Mouse (Mus musculus) heart, embryonic 14.5 days (tissue): ENCODE data around the gene Calcoco2. TPM values are rescaled to one million over a fixed set of nuclear protein-coding genes. Genes with fewer than 3 reads are reported as not detected.

Experiments used
- ATAC-seq: fragments of 200-750 bp; cut with Nextera tagmentation; 2 replicates; pipeline ENCODE4 v1.8.0; 2017; ENCODE audit warnings: low read depth, moderate TSS enrichment; ENCODE audit not compliant: insufficient number of reproducible peaks, insufficient read depth, low FRiP score
- H3K27ac ChIP-seq, 2 experiments: fragments of 200-500 bp in 1 of 2; fragments of 300-500 bp in 1 of 2; sonication (generic) in 1 of 2; replicated peaks in 1 of 2; 2 replicates each; pipeline ENCODE4 v1.5.1; 2012 to 2014; ENCODE audit warnings: low read depth in 2 of 2, low read length in 2 of 2, control low read depth in 1 of 2, mild to moderate bottlenecking in 1 of 2, mixed read lengths in 1 of 2; ENCODE audit not compliant: control insufficient read depth in 1 of 2, insufficient read depth in 1 of 2
- H3K27me3 ChIP-seq: fragments of 300-500 bp; sonication (generic); 2 replicates; pipeline ENCODE4 v1.6.1; 2014; ENCODE audit warnings: mild to moderate bottlenecking, low read length, control low read depth; ENCODE audit not compliant: control insufficient read depth, insufficient read depth
- H3K36me3 ChIP-seq: fragments of 300-500 bp; sonication (generic); 2 replicates; pipeline ENCODE4 v1.6.1; 2014; ENCODE audit warnings: mild to moderate bottlenecking, control low read depth, low read length, mixed read lengths; ENCODE audit not compliant: control insufficient read depth, insufficient read depth
- H3K4me1 ChIP-seq, 2 experiments: fragments of 200-500 bp in 1 of 2; fragments of 300-500 bp in 1 of 2; sonication (generic) in 1 of 2; 2 replicates each; pipeline ENCODE4 v1.6.1; 2012 to 2014; ENCODE audit warnings: low read length in 2 of 2, control low read depth in 1 of 2, mixed read lengths in 1 of 2; ENCODE audit not compliant: control insufficient read depth in 2 of 2, insufficient read depth in 2 of 2
- H3K4me2 ChIP-seq: fragments of 300-500 bp; sonication (generic); 2 replicates; pipeline ENCODE4 v1.6.1; 2014; ENCODE audit warnings: mild to moderate bottlenecking, low read length
- H3K4me3 ChIP-seq, 2 experiments: fragments of 200-500 bp in 1 of 2; fragments of 300-500 bp in 1 of 2; sonication (generic) in 1 of 2; 2 replicates each; pipeline ENCODE4 v1.5.1; 2012 to 2014; ENCODE audit warnings: low read length in 2 of 2, mild to moderate bottlenecking in 2 of 2, control low read depth in 1 of 2, low read depth in 1 of 2, moderate library complexity in 1 of 2; ENCODE audit not compliant: control insufficient read depth in 1 of 2, insufficient read depth in 1 of 2
- H3K9ac ChIP-seq: fragments of 300-500 bp; sonication (generic); 2 replicates; pipeline ENCODE4 v1.6.1; 2014; ENCODE audit warnings: mild to moderate bottlenecking, low read length
- H3K9me3 ChIP-seq: fragments of 300-500 bp; sonication (generic); 2 replicates; pipeline ENCODE4 v1.6.1; 2016; ENCODE audit warnings: low read length, control low read depth; ENCODE audit not compliant: control insufficient read depth
- WGBS: fragments of 180-500 bp; shearing (Covaris S2); extraction: QIAGEN DNeasy Blood & Tissue Kit; methylation state at CpG from one replicate; pipeline ENCODE4 v1.1.7; 2014; 5-methylcytosine and 5-hydroxymethylcytosine counted together
- polyA plus RNA-seq: library from polyadenylated mRNA; unstranded; fragments of >200 nt; fragmentation: Nextera tagmentation; extraction: Ambion mirVana; gene quantifications from 2 replicates; pipeline ENCODE4 v1.2.1, GENCODE M21; 2014

The Calcoco2 gene
- polyA plus RNA-seq, 1 experiment from 2014 or later = not detected

DNA sequence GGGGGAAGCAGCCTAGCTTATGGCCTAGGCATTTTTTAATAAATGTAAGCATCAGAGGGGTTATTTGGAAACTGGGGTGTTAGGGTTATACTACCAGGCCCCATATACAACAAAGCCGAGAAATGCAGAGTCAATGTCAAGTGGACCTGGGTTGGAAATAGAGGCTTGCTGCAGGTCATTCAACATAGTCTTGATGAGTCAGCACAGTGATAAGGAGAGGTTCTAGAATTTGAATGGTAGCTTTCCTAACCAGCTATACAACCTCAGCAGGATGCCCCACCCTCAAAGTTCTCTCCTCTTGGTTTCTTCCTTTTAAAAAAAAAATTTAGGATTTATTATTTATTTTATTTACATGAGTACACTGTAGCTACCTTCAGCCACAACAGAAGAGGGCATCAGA lies 40.8 kb downstream of the Calcoco2 start:
- H3K9ac ChIP-seq = no peak overlapping the region
- ATAC-seq = no peak
- no peak overlapping the region for H3K27ac ChIP-seq
- peaks cover 0 to 15% of the 10 kb centered on the region in 2 experiments; a peak in 2 of 4 replicates for H3K4me1 ChIP-seq
- H3K9me3 ChIP-seq = no peaks in the 10 kb centered on the region
- peaks cover 39% of the 10 kb centered on the region for H3K36me3 ChIP-seq
- H3K27me3 ChIP-seq = no peaks in the 10 kb centered on the region
- H3K4me2 ChIP-seq = no peak overlapping the region
- WGBS = 50% methylated on average over 1 of the region's 1 CpGs
- H3K4me3 ChIP-seq = no peak overlapping the region

DNA sequence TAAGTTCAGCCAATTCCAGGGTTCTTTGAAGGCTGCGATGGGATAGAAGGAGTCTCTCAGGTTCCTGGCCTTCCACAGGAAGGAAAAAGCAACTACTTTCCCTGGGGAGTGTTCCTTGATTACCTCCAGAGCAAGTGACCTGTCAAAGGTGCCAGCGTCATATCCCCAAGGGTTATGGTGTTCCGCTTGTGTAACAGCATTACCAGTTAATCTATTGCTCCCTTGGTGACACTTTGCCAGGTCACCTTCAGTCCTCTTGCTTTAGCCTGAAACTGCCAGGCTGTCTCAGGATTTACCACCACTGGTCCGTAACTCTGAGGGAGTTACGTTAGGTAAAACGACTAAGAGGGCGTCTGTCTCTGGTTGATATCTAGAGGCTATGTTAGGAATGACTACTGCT lies 41.4 kb downstream of the Calcoco2 start:
- Histone ChIP-seq H3K9me3 (no peaks in the 10 kb centered on the region), H3K9ac (no peak overlapping the region), H3K4me1 (peaks cover 3 to 20% of the 10 kb centered on the region in 2 experiments; a peak in 3 of 4 replicates), H3K4me3 (no peak overlapping the region), H3K27ac (no peak overlapping the region), H3K4me2 (no peak overlapping the region), H3K36me3 (peaks cover 39% of the 10 kb centered on the region), H3K27me3 (no peaks in the 10 kb centered on the region)
- WGBS = 80% methylated on average over 7 of the region's 7 CpGs
- no peak for ATAC-seq

DNA sequence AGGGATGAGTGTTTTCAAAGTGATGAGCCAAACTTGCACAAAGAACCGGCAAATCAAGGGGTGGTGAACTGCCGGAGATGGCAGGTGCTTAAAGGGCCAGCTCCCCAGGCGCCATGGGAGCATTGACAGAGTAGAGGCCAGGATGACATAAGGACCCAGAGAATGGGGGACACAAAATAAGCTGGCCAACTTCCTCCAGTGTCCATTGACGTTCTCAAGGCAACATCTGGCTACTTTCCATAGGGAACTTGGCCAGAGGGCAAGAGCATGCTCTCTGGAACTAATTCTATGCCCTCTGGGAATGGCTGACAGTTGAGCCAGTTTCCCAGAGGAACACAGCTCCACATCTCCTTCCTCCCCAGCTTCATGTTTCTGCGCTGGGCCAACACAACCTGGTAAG lies 43.5 kb downstream of the Calcoco2 start:
- Histone ChIP-seq H3K27me3 (no peaks in the 10 kb centered on the region), H3K4me3 (no peak overlapping the region), H3K4me1 (peaks cover 3 to 22% of the 10 kb centered on the region in 2 experiments), H3K4me2 (no peak overlapping the region), H3K27ac (no peak overlapping the region), H3K9me3 (no peaks in the 10 kb centered on the region), H3K9ac (no peak overlapping the region), H3K36me3 (peaks cover 29% of the 10 kb centered on the region)
- WGBS = 68% methylated on average over 5 of the region's 5 CpGs
- no peak for ATAC-seq

DNA sequence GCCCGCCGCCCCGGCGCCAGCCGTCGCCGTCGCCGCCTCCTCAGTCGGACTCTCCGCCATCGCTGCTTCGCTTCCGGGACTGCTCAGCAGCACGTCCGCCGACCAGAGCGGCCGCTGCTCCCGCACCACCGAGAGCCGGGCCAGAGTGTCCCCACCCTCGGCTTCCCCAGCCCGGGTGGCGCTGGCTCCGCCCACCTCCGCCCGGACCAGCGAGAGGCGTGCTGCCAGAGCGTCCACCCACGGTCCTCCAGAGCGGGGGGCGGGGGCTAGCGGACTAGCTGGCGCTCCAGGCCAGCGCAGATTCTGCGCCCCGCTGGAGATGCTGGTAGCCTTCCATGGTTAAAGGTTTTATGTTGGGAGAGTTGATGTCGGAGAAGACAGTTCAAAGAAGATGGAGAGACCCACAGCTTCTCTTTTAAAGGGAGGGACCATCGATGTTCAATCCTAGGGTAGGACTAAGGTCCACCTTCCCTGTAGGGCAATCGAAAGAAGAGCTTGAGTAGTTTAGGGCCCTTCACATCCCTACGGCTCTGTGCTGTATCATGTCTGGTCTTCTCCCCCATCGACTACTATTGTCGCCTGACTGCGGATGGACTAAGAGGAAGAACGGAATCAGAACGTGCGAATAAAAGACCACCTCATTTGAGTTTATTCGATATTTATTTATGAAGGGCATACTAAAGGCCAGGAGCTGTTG lies 46.4 kb downstream of the Calcoco2 start, which contains the start of gene Ube2z:
Gene Ube2z (minus strand): TSS at position 174 of the 697 bp plus-strand sequence.
- Histone ChIP-seq H3K27ac (peak within 1 kb of the TSS; percentile 86), H3K36me3 (peaks cover 33% of the 10 kb centered on the region), H3K27me3 (no peaks in the 10 kb centered on the region), H3K4me1 (peaks cover 3 to 19% of the 10 kb centered on the region in 2 experiments), H3K4me2 (peak within 1 kb of the TSS; percentile 71), H3K9me3 (no peaks in the 10 kb centered on the region), H3K9ac (peak within 1 kb of the TSS; percentile 98), H3K4me3 (peak within 1 kb of the TSS; percentile 91 to 92)
- WGBS = 3% methylated on average over 49 of the region's 50 CpGs
- peak; percentile 99 for ATAC-seq

DNA sequence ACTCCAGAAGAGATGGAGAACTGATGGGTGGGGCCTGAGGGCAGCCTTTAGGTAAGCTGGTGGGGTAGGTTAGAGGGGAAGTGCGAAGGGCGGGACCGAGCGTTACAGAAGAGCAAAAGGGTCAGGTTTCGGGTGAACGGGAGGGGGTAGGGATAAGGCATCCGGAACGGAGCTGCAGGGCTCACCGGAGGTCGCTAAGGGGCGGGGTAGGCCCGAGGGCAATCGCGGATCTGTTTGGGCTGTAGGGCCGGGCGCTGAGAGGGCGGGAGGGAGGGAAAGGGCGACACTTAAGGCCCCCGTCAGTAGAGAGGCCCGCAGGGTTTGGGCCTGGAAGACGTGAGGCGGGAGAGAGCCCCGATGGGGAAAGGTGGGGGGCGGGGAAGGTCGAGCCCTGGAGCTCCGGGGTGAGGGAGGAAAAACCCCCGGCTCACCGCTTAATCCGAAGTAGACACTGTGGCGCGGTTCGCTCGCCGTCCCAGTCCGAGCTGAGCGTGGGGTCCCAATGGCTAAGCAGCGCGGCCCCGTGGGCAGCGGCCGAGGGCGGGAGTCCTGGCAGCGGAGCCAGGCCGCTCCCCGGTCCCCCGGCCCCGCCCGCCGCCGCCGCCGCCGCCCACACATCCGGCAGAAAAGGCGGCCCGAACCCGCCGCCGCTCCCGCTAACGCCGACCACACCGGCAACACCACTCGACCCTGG lies 47.1 kb downstream of the Calcoco2 start:
- peak; percentile 48 for ATAC-seq
- peak overlapping the region; percentile 75 to 86 for H3K27ac ChIP-seq

DNA sequence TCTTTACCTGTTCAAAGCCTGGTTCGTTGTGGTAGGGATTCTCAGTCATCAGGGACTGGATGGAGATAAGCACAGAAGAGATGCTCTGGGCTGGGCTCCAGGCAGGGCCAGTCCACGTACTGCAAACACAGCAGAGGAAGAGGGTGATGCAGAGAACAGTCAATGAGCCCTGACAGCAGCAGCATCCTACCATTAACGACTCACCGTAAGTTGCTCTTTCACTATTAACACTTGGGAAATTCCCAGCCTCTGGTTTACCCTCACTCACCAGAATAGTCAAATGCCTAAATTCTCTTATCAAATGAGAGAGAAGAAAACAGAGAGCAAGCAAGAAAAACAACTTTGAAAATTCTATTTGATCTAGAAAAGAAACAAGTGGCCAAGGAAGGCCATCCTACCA lies 53.5 kb downstream of the Calcoco2 start:
- Histone ChIP-seq H3K4me1 (peaks cover 0 to 4% of the 10 kb centered on the region in 2 experiments; a peak in 1 of 4 replicates), H3K36me3 (peaks cover 91% of the 10 kb centered on the region), H3K9ac (no peak overlapping the region), H3K4me2 (no peak overlapping the region), H3K9me3 (no peaks in the 10 kb centered on the region), H3K27me3 (no peaks in the 10 kb centered on the region), H3K27ac (no peak overlapping the region), H3K4me3 (no peak overlapping the region)
- 83% methylated on average over 4 of the region's 4 CpGs for WGBS
- ATAC-seq = no peak

More for the DNA sequence above, 47.1 kb downstream of the Calcoco2 start:
- no peaks in the 10 kb centered on the region for H3K27me3 ChIP-seq
- H3K4me3 ChIP-seq = peak overlapping the region; percentile 91 to 92
- peak overlapping the region; percentile 71 for H3K4me2 ChIP-seq
- no peaks in the 10 kb centered on the region for H3K9me3 ChIP-seq
- peak overlapping the region; percentile 98 for H3K9ac ChIP-seq
- H3K4me1 ChIP-seq = peaks cover 3 to 19% of the 10 kb centered on the region in 2 experiments
- peaks cover 33% of the 10 kb centered on the region for H3K36me3 ChIP-seq
- WGBS = under 1% methylated on average over 25 of the region's 64 CpGs

DNA sequence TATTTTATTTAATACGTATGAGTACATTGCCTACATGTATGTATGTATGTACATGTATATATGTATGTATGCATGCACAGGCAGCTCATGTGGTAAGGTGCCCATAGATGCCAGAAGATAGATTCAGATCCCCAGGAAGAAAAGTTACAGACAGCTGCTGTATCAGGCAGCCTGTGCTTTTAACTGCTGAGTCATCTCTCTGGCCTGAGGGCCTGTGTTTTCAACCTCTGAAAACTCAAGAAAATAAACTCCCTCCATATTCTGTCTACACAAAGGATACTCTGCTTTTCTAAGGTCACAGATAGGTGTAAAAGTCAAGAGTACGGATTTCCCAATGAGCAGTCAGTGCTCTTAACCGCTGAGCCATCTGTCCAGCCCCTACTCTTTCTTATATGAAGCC lies 60.9 kb downstream of the Calcoco2 start:
- WGBS = 87% methylated on average over 3 of the region's 3 CpGs

More for the DNA sequence above, 60.9 kb downstream of the Calcoco2 start:
- Histone ChIP-seq H3K27me3 (no peaks in the 10 kb centered on the region), H3K4me1 (no peaks in the 10 kb centered on the region), H3K27ac (no peak overlapping the region), H3K9me3 (no peaks in the 10 kb centered on the region), H3K36me3 (peaks cover 95% of the 10 kb centered on the region), H3K4me2 (no peak overlapping the region), H3K9ac (no peak overlapping the region), H3K4me3 (no peak overlapping the region)
- ATAC-seq = no peak
